Mouse (Mus musculus) cerebellum, adult 9-11 months (tissue): ENCODE results near the gene C1qtnf6.

Experiments used
- DNase-seq: peaks from one replicate; pipeline ENCODE4 v3.0.0; 2022

Gene C1qtnf6

DNA sequence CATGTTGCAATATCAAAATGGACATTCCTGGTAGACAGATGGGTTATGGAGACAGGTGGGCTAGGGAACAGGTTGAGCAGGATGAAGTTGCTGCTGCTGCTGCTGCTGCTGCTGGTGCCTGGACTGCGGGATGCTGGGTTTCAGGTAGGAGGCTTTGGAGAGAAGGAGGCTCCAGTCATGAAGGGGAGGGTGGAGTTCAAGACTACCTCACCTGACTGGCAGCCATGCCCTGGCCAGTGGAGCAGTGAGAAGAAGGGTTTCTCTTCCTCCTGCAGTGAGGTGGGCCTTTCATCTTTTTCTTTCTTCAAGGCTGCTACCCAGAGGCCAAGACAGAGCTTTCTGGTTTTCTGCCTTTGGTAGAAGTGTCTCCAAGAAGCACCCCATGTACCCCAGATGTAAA is 54.3 kb downstream of the C1qtnf6 start:
- no peak for DNase-seq

- DNase-seq, result peak; percentile 62
Observed at GRCm38 (mm10) chr15:78475604-78476031, 55.6 kb downstream of the C1qtnf6 start.

GRCm38 (mm10) chr15:78473442-78473841 is 57.8 kb downstream of the C1qtnf6 start:
- DNase-seq, result no peak
